Mouse (Mus musculus) T-cell, adult 2 months (primary cell): ENCODE data around the gene Stx11.

ENCODE experiments used
- DNase-seq: peaks from one replicate; pipeline ENCODE4 v3.0.0; 2022; ENCODE audit warnings: low spot score

Gene Stx11

GRCm38 (mm10) chr10:12964151-12965075 is at the start of gene Stx11:
Gene Stx11 (minus strand): TSS chr10:12964298.
- peak; percentile 82 for DNase-seq

GRCm38 (mm10) chr10:13008737-13009121 is 44.6 kb upstream of the Stx11 start:
- DNase-seq, result no peak

GRCm38 (mm10) chr10:13007876-13008736 is 44.0 kb upstream of the Stx11 start:
- peak; percentile 97 for DNase-seq

GRCm38 (mm10) chr10:13005043-13005442 is 40.9 kb upstream of the Stx11 start, which contains the start of gene Sf3b5:
Gene Sf3b5 (plus strand): TSS chr10:13005343.
- no peak for DNase-seq

- DNase-seq, result peak; percentile 77
These were observed 32.8 kb upstream of the Stx11 start for GRCm38 (mm10) chr10:12996736-12997477.

- no peak for DNase-seq
These were observed 29.4 kb upstream of the Stx11 start for GRCm38 (mm10) chr10:12993411-12994039.

- DNase-seq, result no peak
These were observed 27.9 kb upstream of the Stx11 start for GRCm38 (mm10) chr10:12991953-12992352.

- no peak for DNase-seq
These were observed 22.8 kb upstream of the Stx11 start for GRCm38 (mm10) chr10:12986943-12987342.

- no peak for DNase-seq
These were observed 22.4 kb upstream of the Stx11 start for GRCm38 (mm10) chr10:12986485-12986884.

- peak; percentile 19 for DNase-seq
These were observed 20.9 kb upstream of the Stx11 start for GRCm38 (mm10) chr10:12985028-12985427.

GRCm38 (mm10) chr10:12983516-12983915 is 19.4 kb upstream of the Stx11 start:
- DNase-seq, result no peak

GRCm38 (mm10) chr10:12981071-12981470 is 17.0 kb upstream of the Stx11 start:
- no peak for DNase-seq

GRCm38 (mm10) chr10:12977787-12978212 is 13.7 kb upstream of the Stx11 start:
- no peak for DNase-seq

- DNase-seq, result no peak
These were observed 12.5 kb upstream of the Stx11 start for GRCm38 (mm10) chr10:12976552-12976951.

GRCm38 (mm10) chr10:12975957-12976356 is 11.9 kb upstream of the Stx11 start:
- no peak for DNase-seq

- DNase-seq, result no peak
These were observed 11.4 kb upstream of the Stx11 start for GRCm38 (mm10) chr10:12975461-12975860.

- DNase-seq, result no peak
These were observed 10.5 kb upstream of the Stx11 start for GRCm38 (mm10) chr10:12974572-12974971.

GRCm38 (mm10) chr10:12965669-12966180 is 1.6 kb upstream of the Stx11 start:
- DNase-seq, result no peak

GRCm38 (mm10) chr10:12963362-12964147 is 543 bp downstream of the Stx11 start:
- peak; percentile 57 for DNase-seq

GRCm38 (mm10) chr10:12962238-12962637 is 1.9 kb downstream of the Stx11 start:
- DNase-seq, result no peak
